Mouse (Mus musculus): Measurements from ENCODE around the gene Uap1l1.

- TF ChIP-seq POLR2A (IDR thresholded peaks at IDR 0.05; ENCODE audit: borderline replicate concordance, extremely low read depth, insufficient read depth, insufficient read length, poor library complexity, severe bottlenecking) (no peak), CTCF (IDR thresholded peaks at IDR 0.05; ENCODE audit: borderline replicate concordance, extremely low read depth, insufficient read depth, insufficient read length) (no peak)
These were observed at the start of gene Uap1l1 for GRCm38 (mm10) chr2:25365091-25365761.

All from brain, embryonic 14.5 days (tissue).